Mouse (Mus musculus): Measurements from ENCODE around the gene Lin52. TPM values are rescaled to one million over a fixed set of nuclear protein-coding genes. Genes with fewer than 3 reads are reported as not detected.
A peak's percentile ranks its signal among the peaks of the same experiment; 100 is the strongest.

Gene Lin52
- polyA plus RNA-seq, 1 experiment from 2014 or later = 28.4 TPM

DNA sequence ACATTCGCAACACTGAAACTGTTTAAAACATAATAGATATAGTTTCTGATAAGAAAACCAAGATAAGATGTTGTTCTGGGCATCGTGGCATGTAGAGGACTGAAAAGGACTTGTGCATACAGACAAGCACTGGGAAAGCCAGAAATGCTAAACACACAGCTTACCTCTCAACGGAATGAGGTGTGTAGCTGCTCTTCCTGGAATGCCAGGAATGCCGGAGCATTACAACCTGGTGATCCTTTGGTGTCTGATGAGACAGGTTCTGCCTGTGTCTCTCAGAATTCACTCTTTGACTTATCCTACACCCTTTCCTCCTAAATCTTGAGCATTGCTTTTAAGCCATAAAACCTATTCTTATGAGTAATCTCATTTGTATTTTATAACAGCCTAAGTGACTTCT lies 8.7 kb upstream of the Lin52 start:
- Histone ChIP-seq H3K27me3 (replicated peaks; ENCODE audit: low read depth, poor library complexity, severe bottlenecking) (0 out of 2 replicates have a peak, but pooled peaks cover 4% of the 10 kb centered on the region), H3K9me3 (no peaks in the 10 kb centered on the region), H3K36me3 (replicated peaks) (no peaks in the 10 kb centered on the region), H3K27ac (replicated peaks) (no peak overlapping the region), H3K4me3 (no peak overlapping the region), H3K4me1 (no peaks in the 10 kb centered on the region)
- DNase-seq (ENCODE audit: low spot score) = no peak
- WGBS = 75% methylated on average over 4 of the region's 4 CpGs

DNA sequence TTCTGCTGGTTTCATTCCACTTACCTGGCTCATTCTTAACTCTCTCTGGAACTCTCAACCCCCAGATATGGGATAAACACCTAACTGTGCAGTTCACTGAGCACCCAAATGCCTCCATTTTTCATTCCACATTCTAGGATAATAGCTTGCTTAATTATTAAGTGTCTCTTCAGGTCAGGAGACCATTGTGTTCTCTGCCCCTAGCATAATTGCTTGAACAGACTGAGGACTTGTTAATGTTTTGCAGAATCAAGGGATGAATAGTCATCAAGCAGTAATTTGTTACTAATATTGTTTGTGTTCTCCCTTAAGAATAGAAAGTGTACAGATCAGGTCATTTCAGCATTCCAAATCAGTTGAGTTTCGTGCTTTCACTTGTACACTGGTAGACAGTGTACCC lies 3.8 kb upstream of the Lin52 start:
- Histone ChIP-seq H3K27me3 (replicated peaks; ENCODE audit: low read depth, poor library complexity, severe bottlenecking) (0 out of 2 replicates have a peak, but pooled peaks cover 4% of the 10 kb centered on the region), H3K9me3 (no peaks in the 10 kb centered on the region), H3K36me3 (replicated peaks) (no peaks in the 10 kb centered on the region), H3K4me3 (no peak overlapping the region), H3K4me1 (peaks cover 17% of the 10 kb centered on the region), H3K27ac (replicated peaks) (no peak overlapping the region)
- DNase-seq (ENCODE audit: low spot score) = no peak
- WGBS = 84% methylated on average over 1 of the region's 1 CpGs

DNA sequence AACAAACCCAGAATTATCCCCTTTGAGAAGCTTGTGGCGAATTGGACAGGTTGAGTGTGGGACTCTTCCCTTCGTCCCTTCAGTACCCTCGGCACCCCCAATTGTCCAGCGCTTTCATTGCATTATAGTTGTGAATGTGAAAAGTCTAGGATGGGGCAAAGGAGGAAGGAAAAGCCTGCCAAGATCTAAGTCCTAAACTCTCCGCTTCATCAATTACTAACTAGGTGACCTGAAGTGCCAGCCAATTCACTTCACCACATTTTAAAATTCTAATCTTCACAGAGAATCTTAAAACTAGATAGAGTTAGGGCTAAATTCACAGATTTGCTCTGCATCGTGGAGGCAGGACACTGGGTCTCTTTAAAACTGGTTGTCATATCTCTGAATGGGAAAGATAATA lies 3.0 kb upstream of the Lin52 start:
- H3K36me3 ChIP-seq (replicated peaks) = no peaks in the 10 kb centered on the region
- H3K27ac ChIP-seq (replicated peaks) = no peak overlapping the region
- H3K4me1 ChIP-seq = peaks cover 24% of the 10 kb centered on the region
- 88% methylated on average over 6 of the region's 6 CpGs for WGBS
- no peak for DNase-seq (ENCODE audit: low spot score)
- no peak overlapping the region for H3K4me3 ChIP-seq
- H3K9me3 ChIP-seq = no peaks in the 10 kb centered on the region
- 0 out of 2 replicates have a peak, but pooled peaks cover 4% of the 10 kb centered on the region for H3K27me3 ChIP-seq (replicated peaks; ENCODE audit: low read depth, poor library complexity, severe bottlenecking)

DNA sequence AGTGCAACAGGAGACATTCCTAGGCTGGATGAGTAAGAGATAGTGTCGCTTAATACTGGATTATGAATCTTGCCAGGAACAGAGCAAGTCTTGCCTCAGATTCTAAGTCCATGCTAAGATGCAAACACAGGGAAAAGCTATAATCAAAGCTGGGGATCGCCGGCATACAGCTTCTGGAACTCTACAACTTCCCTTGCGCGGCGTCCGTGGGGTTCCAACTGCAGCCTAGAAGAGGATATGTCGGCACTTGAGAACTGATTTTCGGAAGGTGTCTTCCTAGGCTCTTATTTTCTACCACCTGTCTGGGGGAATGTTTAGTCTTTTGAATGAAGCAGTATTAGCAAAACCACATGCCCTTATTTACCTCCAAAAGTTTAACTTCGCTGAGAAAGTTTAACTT lies 1.3 kb upstream of the Lin52 start:
- WGBS = 48% methylated on average over 10 of the region's 10 CpGs
- peaks cover 3% of the 10 kb centered on the region for H3K36me3 ChIP-seq (replicated peaks)
- H3K4me1 ChIP-seq = peaks cover 24% of the 10 kb centered on the region
- H3K27me3 ChIP-seq (replicated peaks; ENCODE audit: low read depth, poor library complexity, severe bottlenecking) = 0 out of 2 replicates have a peak, but pooled peaks cover 4% of the 10 kb centered on the region
- H3K27ac ChIP-seq (replicated peaks) = no peak overlapping the region
- no peaks in the 10 kb centered on the region for H3K9me3 ChIP-seq
- DNase-seq (ENCODE audit: low spot score) = no peak
- H3K4me3 ChIP-seq = peak overlapping the region; percentile 92

DNA sequence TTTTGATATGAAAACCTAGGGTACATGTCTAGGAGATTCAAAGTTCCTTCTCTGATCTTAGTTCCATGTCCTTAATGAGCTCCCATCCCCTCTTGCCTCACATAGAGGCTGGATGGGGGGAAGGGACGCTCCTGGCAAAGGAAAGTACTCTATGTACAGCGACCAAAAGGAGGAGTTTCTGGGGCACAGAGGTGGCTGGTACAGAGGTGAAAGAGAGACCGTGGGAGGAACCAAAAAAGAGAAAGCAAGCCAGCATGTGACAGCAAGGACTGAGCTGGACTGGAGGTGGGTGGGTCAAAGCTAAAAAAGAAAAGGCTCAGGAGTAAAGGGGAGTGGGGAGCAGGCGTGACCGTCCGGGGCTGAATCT lies 888 bp upstream of the Lin52 start:
- DNase-seq (ENCODE audit: low spot score) = no peak
- H3K9me3 ChIP-seq = no peaks in the 10 kb centered on the region
- peak overlapping the region; percentile 84 for H3K27ac ChIP-seq (replicated peaks)
- WGBS = under 1% methylated on average over 6 of the region's 6 CpGs
- 0 out of 2 replicates have a peak, but pooled peaks cover 4% of the 10 kb centered on the region for H3K27me3 ChIP-seq (replicated peaks; ENCODE audit: low read depth, poor library complexity, severe bottlenecking)
- H3K4me1 ChIP-seq = peaks cover 24% of the 10 kb centered on the region
- peak overlapping the region; percentile 92 for H3K4me3 ChIP-seq
- peaks cover 7% of the 10 kb centered on the region for H3K36me3 ChIP-seq (replicated peaks)

DNA sequence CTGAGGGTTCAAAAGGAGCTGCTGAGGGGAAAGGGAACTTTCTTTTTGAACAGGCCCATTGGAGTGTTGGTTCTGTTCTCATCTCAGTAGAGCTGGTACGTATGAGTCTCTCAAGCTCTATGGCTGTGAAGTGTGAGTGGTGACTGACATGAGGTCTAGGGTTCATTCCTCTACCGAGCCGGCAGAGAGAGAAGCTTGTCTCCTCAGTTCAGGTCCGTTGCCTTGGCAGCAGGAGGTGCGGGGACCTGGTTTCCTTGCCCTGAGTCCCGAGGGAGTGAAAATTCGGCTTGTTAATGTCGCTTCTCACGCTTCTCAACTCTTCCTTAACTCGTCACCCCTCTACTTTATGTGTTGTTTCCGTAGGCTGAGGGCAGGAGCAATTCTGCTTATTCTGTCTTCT lies 579 bp downstream of the Lin52 start:
- H3K27ac ChIP-seq (replicated peaks) = peak overlapping the region; percentile 84
- no peaks in the 10 kb centered on the region for H3K9me3 ChIP-seq

DNA sequence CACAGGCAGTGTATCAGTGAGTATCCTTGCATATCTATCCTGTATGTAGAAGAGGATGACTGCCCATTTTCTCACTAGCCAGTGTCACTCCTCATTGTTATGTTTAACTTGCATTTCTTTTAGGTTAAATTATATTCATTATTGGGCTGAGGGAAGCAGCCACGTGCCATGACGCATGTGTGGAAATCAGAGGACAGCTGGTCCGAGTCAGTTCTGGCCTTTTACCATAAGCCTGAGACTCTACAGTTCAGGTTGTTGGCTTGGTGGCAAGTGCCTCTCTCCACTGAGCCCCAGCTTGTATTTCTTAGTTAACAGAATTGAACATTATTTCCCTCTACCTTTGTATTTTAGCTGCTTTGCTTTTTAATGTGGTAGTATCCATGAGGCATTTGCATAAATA lies 5.7 kb downstream of the Lin52 start:
- no peak for DNase-seq (ENCODE audit: low spot score)
- no peak overlapping the region for H3K27ac ChIP-seq (replicated peaks)
- H3K4me1 ChIP-seq = peaks cover 11% of the 10 kb centered on the region
- H3K9me3 ChIP-seq = no peaks in the 10 kb centered on the region; the same call in 1 of the 2 replicates
- no peak overlapping the region for H3K4me3 ChIP-seq
- WGBS = 93% methylated on average over 3 of the region's 3 CpGs
- H3K36me3 ChIP-seq (replicated peaks) = peaks cover 54% of the 10 kb centered on the region
- no peaks in the 10 kb centered on the region for H3K27me3 ChIP-seq (replicated peaks; ENCODE audit: low read depth, poor library complexity, severe bottlenecking)

More for the DNA sequence above, 579 bp downstream of the Lin52 start:
- Histone ChIP-seq H3K27me3 (replicated peaks; ENCODE audit: low read depth, poor library complexity, severe bottlenecking) (no peaks in the 10 kb centered on the region), H3K4me1 (peaks cover 24% of the 10 kb centered on the region), H3K36me3 (replicated peaks) (peaks cover 9% of the 10 kb centered on the region), H3K4me3 (peak overlapping the region; percentile 92)
- 2% methylated on average over 11 of the region's 11 CpGs for WGBS
- peak; percentile 21 for DNase-seq (ENCODE audit: low spot score)

DNA sequence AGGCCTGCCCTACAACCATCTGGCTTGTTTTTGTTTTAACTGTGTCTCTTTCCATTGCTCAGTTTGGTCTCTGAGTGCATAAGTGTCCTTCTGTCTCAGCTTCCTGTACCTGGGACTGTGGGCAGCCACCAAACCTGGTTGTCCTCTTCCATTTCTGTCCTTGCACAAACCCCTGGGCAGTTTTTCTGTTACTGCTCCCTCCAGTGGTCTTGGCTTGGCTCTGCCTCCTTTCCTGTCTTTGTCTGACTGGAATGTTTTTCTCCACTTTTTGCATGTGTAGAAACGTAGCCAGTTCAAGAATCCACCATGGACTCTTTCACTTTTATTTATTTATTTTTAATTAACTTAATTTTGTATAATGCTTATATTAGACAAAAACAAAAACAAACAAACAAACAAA lies 8.6 kb downstream of the Lin52 start:
- Histone ChIP-seq H3K27me3 (replicated peaks; ENCODE audit: low read depth, poor library complexity, severe bottlenecking) (no peaks in the 10 kb centered on the region), H3K9me3 (no peaks in the 10 kb centered on the region; the same call in 1 of the 2 replicates), H3K36me3 (replicated peaks) (peaks cover 80% of the 10 kb centered on the region), H3K4me3 (no peak overlapping the region), H3K27ac (replicated peaks) (no peak overlapping the region), H3K4me1 (no peaks in the 10 kb centered on the region)
- DNase-seq (ENCODE audit: low spot score) = no peak
- WGBS = 63% methylated on average over 1 of the region's 1 CpGs

DNA sequence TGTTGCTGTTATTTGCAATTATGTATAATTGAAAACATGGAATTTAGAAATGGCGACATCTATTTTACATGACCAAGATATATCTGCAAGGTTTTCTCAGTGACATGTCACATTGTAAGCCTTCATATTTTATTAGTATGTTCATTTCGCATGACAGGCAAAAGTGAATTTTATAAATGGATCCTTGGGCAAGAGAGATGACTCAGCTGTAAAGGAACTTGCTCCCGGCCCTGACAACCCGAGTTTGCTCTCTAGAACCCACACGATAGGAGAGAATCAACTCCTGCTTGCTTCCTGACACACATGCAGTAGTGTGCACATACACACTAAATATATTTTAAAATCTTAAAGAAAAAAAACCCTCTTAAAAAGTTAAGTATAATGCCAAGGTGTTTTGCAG lies 10.2 kb downstream of the Lin52 start:
- no peaks in the 10 kb centered on the region for H3K4me1 ChIP-seq
- WGBS = 93% methylated on average over 5 of the region's 5 CpGs
- no peak overlapping the region for H3K4me3 ChIP-seq
- H3K27ac ChIP-seq (replicated peaks) = no peak overlapping the region
- peaks cover 82% of the 10 kb centered on the region for H3K36me3 ChIP-seq (replicated peaks)
- H3K27me3 ChIP-seq (replicated peaks; ENCODE audit: low read depth, poor library complexity, severe bottlenecking) = no peaks in the 10 kb centered on the region
- no peaks in the 10 kb centered on the region; the same call in 1 of the 2 replicates for H3K9me3 ChIP-seq
- DNase-seq (ENCODE audit: low spot score) = no peak

DNA sequence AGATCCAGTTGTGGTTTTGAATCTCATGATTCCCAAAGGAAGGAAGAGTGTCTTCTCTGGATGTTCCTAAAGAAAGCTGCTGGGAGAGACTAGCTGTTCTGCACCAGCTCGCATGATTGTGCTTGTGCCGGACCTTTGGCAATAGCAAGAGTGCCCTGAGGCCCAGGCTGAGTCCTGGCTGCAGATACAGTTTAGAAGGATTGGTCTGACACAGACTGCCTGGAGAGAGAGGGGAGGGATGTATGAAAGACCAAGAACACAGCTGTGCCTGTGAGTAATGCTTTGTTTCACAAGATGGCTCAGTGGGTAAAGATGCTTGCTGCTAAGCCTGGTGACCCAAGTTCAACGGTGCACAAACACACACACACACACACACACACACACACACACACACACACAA lies 11.6 kb downstream of the Lin52 start:
- no peak for DNase-seq (ENCODE audit: low spot score)
- Histone ChIP-seq H3K27ac (replicated peaks) (no peak overlapping the region), H3K27me3 (replicated peaks; ENCODE audit: low read depth, poor library complexity, severe bottlenecking) (no peaks in the 10 kb centered on the region), H3K9me3 (no peaks in the 10 kb centered on the region; the same call in 1 of the 2 replicates), H3K4me3 (no peak overlapping the region), H3K4me1 (no peaks in the 10 kb centered on the region), H3K36me3 (replicated peaks) (peaks cover 74% of the 10 kb centered on the region)
- 87% methylated on average over 3 of the region's 3 CpGs for WGBS

DNA sequence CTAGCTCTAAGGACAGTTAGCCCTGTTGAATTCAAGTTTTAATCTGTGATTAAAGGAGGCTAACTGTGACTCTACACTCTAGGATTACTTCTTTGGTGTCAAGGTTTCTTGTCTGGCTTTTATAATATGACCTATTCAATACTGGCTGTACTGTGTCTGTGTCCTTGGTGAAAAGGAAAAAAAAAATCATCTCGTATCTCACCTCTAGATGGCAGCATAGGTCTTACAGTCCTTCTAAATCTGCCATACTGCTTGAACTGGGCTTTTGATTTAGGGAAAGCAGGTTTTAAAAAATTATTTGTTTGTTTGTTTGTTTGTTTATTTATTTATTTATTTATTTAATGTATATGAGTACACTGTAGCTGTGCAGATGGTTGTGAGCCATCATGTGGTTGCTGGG lies 17.5 kb downstream of the Lin52 start:
- WGBS = 3% methylated on average over 1 of the region's 1 CpGs
- Histone ChIP-seq H3K9me3 (no peaks in the 10 kb centered on the region), H3K27ac (replicated peaks) (no peak overlapping the region), H3K27me3 (replicated peaks; ENCODE audit: low read depth, poor library complexity, severe bottlenecking) (no peaks in the 10 kb centered on the region), H3K36me3 (replicated peaks) (peaks cover 52% of the 10 kb centered on the region), H3K4me3 (no peak overlapping the region), H3K4me1 (no peaks in the 10 kb centered on the region)
- DNase-seq (ENCODE audit: low spot score) = no peak

DNA sequence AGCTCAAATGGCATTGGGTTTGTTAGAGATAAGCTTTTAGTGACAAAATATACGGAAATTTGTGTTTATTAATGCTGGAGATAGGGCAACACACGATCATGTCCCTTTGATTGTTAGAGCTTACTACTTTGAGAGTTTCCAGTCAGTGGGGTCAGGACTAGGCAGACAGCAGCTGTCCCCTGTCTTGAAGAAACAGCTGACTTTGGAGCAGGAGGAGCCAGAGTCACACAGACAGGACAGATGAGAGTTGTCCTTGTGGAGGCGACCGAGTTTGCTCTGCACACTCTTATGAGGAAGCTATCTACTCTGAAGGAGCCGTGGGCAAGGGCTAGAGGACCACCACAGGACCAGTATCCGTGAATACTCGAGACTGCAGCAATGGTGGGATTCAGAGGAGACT lies 27.7 kb downstream of the Lin52 start:
- no peaks in the 10 kb centered on the region for H3K9me3 ChIP-seq
- no peak overlapping the region for H3K27ac ChIP-seq (replicated peaks)
- no peak for DNase-seq (ENCODE audit: low spot score)
- 89% methylated on average over 7 of the region's 7 CpGs for WGBS
- H3K36me3 ChIP-seq (replicated peaks) = peaks cover 40% of the 10 kb centered on the region
- H3K4me3 ChIP-seq = no peak overlapping the region
- 0 out of 2 replicates have a peak, but pooled peaks cover 3% of the 10 kb centered on the region for H3K4me1 ChIP-seq
- H3K27me3 ChIP-seq (replicated peaks; ENCODE audit: low read depth, poor library complexity, severe bottlenecking) = peaks cover 3% of the 10 kb centered on the region; the same call in 1 of the 2 replicates

DNA sequence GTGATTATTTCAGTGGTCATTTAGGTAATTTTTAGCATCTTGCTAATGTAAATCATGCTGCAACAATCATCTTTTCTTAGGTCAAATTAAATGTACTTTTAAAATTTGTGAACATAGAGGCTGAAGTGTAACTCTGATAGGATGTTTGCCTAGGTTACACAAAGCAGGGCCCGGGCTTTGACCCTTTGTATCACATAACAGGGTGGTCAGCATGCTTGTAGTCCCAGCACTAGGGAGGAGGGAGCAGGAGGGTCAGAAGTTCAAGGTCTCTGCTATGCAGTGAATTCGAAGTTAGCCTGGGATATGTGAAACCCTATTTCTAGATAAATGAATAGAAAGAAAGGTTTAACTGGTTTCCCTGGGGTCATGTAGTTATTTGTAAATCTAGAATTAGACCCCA lies 30.0 kb downstream of the Lin52 start:
- no peak for DNase-seq (ENCODE audit: low spot score)
- Histone ChIP-seq H3K27ac (replicated peaks) (no peak overlapping the region), H3K36me3 (replicated peaks) (peaks cover 30% of the 10 kb centered on the region), H3K4me1 (0 out of 2 replicates have a peak, but pooled peaks cover 3% of the 10 kb centered on the region), H3K9me3 (no peaks in the 10 kb centered on the region), H3K27me3 (replicated peaks; ENCODE audit: low read depth, poor library complexity, severe bottlenecking) (peaks cover 3% of the 10 kb centered on the region; the same call in 1 of the 2 replicates), H3K4me3 (no peak overlapping the region)
- WGBS = 57% methylated on average over 2 of the region's 2 CpGs
